Mouse (Mus musculus) B cell, adult 2 months (primary cell): ENCODE data around the gene Atf5.

Experiments
- DNase-seq, 2 experiments: peaks; one replicate each; pipeline ENCODE4 v3.0.0; 2022

Atf5 gene

DNA sequence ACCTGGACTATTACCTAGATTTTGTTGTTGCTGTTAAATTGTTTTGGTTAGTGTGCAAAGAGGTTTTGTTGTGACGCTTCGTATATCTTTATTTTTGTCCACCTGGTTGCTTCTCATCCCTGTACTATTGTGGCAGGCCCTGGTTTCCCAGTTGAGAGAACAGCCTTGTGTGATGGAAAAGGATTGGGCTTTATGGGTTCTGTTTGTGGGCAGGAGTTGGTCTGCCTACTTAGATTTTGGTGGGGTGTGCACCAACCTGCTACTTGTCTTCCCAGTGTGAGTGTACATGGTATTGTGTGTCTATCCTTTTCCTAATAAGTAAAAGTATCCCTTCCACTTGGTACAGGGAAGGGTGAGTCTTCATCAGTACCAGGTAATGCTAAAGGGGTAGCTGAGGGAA lies 2.9 kb upstream of the Atf5 start:
- no peak for DNase-seq

DNA sequence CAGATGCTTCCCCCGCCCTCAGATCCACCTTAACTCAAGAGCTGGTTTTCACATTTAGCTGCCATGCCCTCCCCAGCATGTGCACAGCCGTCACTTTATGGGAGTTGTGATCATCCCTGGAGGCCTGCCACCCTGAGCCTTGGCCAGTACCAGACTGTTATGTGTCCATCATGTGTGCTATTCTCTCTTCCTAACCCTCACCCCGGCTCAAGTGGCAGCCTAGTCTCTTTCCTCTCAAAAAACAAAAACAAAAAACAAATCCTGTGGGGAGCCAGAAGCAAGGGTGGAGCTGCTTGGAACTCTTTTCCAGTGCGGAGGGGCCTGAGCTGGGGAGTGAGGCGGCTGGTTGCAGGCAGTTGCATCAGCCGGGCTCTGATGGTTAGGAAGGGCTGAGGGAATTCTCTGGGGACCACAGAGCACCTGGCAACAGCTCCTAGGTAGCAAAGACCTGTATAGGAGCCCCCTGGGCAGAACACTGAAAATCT lies 2.3 kb upstream of the Atf5 start:
- DNase-seq, result no peak

DNA sequence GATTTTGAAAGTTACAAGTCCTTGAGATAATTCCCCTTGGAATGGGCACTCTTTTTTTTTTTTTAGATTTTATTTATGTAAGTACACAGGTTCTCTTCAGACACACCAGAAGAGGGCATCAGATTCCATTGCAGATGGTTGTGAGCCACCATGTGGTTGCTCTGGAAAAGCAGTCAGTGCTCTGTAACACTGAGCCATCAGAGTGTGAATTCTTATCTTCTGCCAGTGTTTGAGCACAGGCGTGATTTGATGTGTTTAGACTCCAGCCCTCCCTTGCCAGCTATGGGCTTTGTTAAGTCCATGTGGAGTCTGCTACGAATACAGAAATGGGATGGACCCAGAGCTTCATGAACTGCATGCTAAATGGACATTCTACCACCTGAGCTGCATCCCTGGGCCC lies 1.7 kb upstream of the Atf5 start:
- no peak for DNase-seq

DNA sequence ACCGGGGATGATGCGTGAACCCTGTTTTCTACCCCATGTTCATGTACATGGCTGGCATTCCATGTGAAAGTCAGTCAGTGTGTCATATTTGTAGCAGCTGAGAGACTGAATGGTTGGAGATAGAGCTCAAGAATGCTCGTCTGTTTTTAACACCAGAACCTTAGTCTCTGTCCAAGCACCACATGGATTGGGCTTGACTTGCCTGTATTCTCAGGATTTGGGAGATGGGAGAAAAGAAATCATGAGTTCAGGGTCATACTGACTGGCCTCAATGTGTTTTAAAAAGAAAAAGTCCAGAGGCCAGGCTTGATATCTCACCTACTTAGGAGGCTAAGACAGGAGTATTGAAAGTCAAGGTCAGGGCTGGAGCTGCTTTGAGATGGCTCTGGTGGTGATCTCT lies 983 bp upstream of the Atf5 start:
- no peak for DNase-seq

DNA sequence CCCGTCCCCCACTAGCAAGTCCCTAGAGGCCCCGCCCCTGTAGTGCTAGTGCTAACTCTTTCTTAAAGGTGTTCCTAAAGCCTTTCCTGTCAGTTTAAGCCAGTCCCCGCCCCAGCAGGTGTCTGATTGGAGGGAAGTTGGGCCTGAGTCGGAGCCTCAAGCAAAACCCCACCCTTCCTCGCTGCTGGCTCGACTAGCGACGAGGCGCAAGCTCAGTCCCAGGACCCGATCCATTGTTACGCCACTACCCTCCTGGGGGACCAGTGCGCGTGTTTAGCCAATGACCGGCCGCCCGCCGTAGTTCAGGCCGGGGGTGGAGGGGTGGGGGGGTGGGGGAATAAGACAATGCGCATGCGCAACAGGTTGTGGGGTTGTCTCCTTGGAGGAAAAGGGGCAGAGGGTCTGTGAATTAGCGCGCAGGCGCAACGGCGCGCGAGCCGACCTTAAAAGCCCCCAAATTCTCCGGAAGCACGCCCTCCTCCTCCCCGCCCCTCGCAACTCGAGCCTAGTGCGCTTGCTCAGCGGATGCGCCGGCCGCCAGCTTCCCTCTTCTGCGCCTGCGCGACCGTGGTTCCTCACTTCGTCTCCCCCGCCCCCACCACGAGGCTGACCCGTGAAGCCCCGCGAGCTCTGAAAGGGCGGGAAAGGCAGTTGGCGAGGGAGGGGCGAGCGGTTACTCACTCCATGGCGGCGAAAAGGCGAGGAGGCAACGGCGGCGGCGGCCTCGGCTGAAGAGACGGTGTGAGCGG lies 563 bp downstream of the Atf5 start, which contains the start of the genes Nup62 and Il4i1:
Nup62 (plus strand) TSS at position 368 of the 749 bp plus-strand sequence.
Il4i1 (plus strand) TSS at position 667 of the 749 bp plus-strand sequence.
- DNase-seq, result peak; percentile 99

DNA sequence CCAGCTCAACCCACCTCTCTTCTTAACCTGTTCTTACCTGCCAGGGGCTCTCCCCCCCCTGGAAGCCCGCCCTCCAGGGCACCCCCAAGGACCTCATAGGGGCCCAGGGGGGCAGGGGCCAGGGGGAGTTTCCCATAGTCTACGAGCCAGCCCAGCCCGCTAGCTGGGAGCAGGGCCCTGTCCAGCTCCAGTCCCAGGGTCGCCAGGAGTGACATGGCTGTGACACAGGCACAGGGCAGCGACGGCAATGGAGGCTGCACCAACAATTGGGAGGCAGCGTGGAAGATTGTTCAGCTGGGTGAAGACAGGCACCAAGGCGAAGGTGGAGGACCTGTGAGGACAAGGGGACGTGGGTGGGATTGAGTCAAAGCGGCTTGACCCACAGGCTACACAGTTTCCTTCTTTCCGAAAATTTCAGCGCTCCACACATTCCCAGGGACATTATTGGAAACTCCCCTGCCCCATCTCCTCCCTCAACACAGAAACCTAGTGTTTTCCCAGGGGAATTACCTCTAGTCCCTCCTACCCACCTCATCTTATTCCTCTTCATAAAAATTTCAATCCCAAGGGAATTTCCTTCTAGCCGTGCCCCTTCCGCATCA lies 1.4 kb downstream of the Atf5 start:
- DNase-seq, result peak in 1 of 2 experiments; percentile 10

DNA sequence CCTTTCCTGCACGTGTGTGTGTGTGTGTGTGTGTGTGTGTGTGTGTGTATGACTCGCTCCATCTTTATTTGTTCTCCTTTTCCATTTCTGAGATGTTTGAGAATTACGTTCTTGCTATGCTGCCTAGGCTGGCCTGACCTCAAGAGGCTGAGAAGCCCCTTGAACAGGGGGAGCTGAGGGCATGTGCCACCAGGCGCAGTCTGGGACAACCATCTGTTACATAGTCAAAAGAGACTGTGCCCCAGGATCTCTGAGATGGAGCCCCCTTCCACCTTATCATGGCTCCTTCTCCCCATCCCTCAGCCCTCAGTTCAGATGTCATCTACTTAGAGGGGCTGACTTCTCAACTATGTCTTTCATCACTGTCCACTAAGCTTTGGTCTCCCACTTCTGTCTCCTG lies 2.0 kb downstream of the Atf5 start:
- DNase-seq, result no peak

DNA sequence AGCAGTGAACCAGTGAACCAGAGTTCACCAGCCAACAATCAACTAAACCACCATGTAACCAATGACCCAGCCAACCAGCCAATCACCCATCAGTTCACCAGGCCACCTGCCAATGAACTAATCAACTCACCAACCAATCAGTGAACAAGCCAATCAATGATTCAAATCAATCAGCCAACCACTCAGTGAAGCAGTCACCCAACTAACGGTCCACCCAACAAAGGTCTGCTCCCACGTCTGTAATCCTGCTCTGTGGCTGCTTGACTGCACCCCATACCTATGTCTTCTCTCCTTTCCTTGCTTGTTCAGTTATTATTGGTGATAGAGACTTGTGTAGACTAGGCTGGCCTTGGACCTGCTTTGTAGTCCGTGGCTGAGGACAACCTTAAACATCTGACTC lies 2.5 kb downstream of the Atf5 start:
- no peak for DNase-seq

DNA sequence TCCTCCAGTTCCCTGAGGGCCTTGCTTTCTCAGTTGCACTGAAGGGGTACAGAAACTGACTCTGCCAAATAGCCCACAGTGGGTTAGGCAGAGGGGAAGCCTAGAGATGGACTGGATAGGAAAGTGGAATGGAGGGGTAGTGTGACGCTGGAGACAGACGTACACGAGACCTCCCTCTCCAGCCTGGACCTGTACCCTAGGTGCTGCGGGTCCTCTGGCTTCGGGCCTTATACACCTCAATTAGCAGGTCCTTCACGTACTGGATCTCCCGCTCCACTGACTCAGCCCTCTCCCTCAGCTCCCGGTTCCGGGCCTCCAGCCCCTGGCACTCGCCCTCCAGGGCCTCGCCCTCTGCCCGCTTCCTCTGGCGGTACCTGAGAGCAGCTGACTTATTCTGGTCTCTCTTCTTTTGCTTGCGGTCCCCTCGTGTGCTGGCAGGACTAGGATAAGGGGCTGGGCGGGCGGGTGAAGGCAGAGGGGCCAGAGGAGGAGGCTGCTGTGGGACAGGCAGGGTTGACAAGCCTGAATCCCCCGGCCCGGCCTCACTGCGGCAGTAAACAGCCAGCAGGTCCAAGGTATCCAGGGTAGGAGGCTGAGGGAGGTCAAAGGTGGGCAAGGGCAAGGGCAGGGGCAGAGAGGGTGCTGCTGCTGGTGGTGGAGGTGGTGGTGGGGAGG lies 3.7 kb downstream of the Atf5 start:
- peak in 1 of 2 experiments; percentile 0 for DNase-seq

DNA sequence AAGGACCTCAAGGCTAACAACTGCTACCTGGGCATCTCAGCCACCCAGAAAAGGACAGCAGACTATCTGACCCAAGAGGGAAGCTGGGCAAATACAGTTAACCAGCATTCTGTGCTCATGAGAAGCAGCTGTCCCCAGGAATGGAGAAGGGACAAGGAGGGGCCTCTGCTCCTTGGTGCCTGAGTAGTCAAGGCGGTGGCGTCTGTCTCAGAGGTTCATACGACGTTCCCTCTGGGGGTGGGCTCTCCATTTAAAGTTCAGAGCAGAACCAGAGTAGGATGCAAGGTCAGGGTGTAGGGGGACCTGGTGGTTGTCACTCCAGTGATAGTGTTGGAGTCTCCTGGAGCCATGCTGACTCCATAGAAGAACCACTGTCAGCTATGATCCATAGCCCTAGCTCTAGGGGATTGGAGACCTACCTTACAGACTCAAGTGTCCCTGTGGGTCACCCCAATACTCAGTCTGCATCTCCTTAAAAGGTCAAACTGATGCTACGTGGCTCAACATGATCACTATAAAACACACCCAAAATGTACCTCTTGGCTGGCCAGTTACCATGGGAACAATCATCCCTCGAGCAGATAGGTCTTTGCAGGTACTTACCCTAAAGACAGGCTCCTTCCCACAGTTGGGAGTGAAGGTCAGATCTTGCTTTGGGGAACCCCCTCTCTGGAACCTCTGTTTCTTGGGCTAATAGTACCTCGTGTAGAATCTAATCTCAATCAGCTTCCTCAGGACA lies 5.5 kb downstream of the Atf5 start:
- DNase-seq, result no peak

DNA sequence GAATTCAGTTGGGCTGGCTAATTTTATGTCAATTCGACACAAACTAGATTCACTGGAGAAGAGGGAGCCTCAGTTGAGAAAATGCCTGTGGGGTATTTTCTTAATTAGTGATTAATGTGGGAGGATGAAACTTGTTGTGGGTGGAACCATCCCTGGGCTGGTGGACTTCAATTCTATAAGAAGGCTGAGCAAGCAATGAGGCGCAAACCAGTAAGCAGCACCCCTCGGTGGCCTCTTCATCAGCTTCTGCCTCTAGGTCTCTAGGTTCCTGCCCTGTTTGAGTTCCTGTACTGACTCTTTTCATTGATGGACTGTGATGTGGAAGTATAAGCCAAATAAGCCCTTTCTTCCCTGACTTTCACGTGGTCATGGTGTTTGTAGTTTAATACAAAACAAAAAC lies 6.1 kb downstream of the Atf5 start:
- no peak for DNase-seq

DNA sequence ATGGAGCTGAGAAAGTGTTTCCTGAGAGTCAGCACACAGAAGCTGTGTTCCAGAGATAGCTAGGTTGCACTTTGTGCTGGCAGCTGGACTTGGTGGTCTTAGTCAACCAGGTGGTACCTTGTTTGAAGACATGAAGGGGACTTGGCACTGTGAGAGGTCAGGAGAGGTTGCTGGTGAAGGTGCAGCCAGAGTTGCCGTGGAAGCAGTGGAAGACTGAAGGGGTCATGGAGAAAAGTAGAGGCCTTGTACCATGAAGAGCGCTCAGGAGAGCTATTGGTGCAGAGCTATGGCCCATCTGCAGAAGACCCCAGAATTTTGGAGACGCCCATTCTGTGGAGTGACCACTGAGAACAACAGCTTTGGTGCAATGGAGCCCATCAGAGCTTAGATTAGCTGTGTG lies 7.0 kb downstream of the Atf5 start:
- DNase-seq, result no peak

DNA sequence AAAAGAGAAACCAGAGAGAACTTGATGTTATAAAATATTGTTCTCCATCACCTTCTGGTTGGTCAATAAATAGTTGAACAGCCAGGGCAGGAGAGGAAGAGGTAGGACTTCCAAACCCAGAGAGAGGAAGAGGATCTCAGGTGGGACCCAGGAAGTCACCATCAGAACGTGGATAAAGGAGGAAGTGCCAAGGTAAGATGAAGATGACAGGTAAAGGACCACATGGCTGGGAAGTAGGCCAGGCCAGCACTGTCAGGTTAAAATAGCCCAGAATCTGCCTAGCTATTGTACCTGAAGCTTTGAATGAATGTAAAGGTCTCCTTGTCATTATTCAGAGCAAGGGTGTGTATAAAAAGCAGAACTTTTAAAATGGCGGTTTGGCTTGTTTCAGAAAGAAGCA lies 7.5 kb downstream of the Atf5 start:
- DNase-seq, result no peak

DNA sequence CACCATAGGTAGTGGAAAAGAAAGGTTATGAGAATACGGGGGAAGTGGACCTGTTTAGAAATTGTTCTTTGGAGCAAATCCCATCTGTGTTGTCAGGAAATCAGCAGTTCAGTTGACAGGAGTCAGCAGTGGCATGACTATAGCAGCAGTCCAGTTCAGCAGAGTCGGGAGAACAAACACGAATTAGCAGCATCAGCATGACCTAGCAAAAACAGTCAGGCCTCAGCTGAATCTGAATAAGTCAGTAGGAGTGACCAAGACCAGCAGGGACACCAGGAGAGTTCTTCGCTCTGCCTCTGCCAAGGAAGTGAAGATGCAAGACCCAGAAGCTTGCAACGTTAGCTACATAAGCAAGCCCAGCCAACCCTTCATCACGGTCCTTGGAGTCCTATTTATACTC lies 23.7 kb downstream of the Atf5 start:
- no peak for DNase-seq

DNA sequence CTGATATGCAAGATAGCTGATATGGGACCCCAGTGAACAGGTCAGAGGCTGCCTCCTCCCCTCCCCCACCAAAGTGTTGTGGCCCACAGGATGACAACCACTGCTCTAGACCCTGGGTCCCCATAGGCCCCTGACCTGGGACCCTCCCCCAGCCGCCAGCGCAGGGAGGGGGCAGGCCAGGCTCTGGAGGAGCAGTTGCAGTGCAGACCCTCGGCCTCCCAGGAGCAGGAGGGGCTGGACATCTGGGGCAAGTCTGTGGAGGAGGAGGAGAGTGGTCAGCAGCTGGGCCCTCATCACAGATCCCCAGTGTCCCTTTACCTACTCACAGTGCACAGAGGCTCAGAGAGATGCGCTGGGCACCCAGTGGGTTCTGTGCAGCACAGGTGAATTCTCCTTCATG lies 26.4 kb downstream of the Atf5 start:
- no peak for DNase-seq

DNA sequence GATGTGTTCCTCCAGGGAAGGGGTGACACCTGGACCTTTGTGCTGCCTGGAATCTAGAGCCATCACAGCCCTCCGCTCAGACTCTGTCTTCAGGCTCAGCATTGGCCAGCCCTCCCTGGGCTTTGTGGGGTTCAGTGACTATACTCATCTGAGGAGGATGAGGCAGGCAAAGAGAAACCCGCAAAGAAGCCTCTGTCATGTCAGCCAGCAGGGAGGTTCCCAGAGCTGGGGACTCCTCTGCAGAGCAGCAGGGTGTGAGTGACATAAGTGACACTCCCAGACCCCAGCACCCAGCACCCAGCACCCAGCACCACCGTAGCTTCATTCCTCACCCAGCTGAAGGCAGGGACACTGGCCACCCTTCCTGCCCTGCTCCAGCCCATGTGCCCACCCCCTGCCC lies 26.9 kb downstream of the Atf5 start:
- no peak for DNase-seq

DNA sequence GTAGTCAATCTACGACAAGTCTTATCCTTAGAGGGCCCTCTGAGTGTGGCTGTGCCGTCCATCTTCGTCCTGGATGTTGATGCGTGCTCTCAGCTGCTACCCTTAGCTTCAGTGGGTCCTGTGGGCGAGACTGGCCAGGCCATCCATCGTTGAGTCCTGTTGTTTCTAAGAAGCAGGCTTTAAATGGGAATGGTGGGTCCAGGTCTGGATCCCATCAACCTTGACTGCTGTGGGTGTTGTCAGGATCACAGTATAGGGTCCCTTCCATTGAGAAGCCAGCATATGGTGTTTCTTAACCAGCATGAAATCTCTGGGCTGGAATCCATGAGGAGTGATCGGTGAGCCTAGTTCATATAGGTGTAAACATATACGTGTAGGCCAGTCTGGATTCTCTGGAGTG lies 36.4 kb downstream of the Atf5 start:
- no peak for DNase-seq

DNA sequence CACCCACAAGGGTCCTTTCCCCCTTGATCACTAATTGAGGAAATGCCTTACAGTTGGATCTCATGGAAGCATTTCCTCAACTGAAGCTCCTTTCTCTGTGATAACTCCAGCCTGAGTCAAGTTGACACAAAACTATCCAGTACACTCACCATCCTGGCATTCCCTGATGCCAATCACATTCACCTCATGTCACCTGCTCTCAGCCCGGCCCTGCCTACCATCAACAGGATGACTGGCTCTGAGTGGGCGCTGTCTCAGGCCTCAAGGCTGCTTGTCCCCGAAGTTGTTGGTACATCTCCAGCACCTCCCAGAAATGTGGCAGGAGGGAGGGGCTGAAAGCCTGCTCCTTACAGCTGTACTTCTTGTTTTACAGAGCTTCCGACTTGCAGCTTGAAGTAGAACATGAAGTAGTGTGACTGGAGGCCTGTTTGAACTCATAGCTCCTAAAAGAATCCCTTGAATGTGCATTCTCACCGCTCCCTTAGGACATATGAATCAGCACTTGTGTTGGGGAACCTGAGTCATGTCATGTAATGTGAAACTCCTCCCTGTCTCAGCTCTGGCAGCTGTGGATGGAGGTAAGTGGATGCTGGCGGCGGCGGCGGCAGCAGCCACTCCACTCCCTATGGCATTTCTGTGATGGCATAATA lies 39.5 kb downstream of the Atf5 start:
- DNase-seq, result no peak

DNA sequence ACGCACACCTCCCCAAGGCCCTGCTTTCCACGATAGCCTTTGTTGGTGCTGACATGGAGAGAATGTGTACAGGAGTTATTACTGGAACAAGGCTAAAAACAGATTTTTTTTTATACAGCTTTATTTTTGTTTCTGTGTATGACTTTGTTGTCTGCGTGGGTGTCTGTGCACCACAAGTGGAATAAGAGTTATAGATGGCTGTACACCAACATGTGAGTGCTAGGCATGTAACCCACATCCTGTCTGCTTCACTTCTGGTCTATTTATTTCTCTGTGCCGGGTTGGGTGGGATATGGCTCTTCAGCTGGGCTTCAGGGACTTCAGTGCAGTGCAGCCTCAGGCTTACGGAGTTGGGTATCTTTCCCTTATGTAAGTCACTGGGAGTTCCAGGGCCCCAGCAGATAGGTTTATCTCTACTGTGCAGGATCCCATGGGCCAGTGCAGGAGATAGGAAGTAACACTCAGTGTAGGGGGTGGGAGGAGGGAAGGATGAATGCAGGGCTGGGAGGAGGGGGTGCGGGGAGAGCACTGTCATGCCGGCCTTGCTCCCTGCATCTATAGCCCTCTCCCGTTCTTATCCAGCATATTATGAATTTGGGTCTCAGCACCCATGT lies 43.8 kb downstream of the Atf5 start:
- no peak for DNase-seq

DNA sequence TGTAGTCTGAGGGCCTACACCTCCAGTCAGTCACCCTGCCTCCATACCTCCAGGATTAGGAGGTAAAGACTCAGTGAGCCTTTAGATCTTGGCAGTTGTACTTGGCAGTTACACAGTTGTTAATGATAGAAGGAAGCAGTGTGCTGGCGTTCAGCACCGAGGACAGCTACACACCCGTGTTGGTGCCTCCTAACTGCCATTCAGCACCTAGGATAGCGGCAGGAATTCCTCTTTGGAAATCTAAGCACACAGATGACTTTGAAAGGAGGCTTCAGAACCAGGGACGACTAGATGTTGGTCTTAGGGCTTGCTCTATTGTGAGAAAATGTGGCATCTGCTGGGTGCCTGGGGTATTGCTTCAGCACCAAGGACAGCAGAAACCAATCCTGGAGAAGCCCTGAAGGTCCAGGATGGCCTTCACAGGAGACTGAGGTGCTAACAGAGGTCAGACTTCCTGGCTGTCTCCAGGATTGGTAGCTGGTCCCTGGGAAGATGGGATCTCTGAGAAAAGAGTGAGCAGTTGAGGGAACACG lies 46.3 kb downstream of the Atf5 start:
- DNase-seq, result peak; percentile 21 to 36

DNA sequence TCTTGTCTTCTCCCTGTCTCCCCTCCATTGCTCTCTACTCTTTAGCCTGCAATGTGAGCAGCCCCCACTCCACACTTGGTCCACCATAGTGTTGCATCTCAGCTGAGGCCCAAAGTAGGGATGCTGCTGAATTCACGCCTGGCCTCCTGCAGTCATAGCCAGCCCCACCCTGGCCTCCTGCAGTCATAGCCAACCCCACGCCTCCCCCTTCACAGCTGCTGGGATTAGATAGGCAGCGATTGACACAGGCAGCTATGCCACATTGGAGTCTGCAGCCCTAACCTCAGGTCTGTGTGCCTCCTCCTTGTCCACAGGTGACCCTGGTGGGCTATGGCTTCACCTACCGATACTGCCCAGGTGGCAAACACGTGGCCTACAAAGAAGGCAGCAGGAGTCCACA lies 48.3 kb downstream of the Atf5 start:
- DNase-seq, result no peak
